Mouse (Mus musculus) liver, embryonic 12.5 days (tissue): ENCODE data around the gene Mettl15. TPM values are rescaled to one million over a fixed set of nuclear protein-coding genes. Genes with fewer than 3 reads are reported as not detected.

ENCODE experiments used
- ATAC-seq: fragments of 200-750 bp; cut with Nextera tagmentation; 2 replicates; pipeline ENCODE4 v1.8.0; 2017; ENCODE audit warnings: moderate number of reproducible peaks, mild to moderate bottlenecking, moderate library complexity
- H3K27ac ChIP-seq: fragments of 300-500 bp; sonication (generic); 2 replicates; pipeline ENCODE4 v1.5.1; 2016; ENCODE audit warnings: mild to moderate bottlenecking
- H3K27me3 ChIP-seq: fragments of 300-500 bp; sonication (generic); replicated peaks from 2 replicates; pipeline ENCODE4 v1.6.1; 2016; ENCODE audit warnings: mild to moderate bottlenecking, moderate library complexity
- H3K36me3 ChIP-seq: fragments of 300-500 bp; sonication (generic); 2 replicates; pipeline ENCODE4 v1.6.1; 2016; ENCODE audit warnings: mild to moderate bottlenecking, moderate library complexity
- H3K4me1 ChIP-seq: fragments of 300-500 bp; sonication (generic); 2 replicates; pipeline ENCODE4 v1.6.1; 2016
- H3K4me2 ChIP-seq: fragments of 300-500 bp; sonication (generic); 2 replicates; pipeline ENCODE4 v1.6.1; 2016; ENCODE audit warnings: mild to moderate bottlenecking, moderate library complexity
- H3K4me3 ChIP-seq: fragments of 300-500 bp; sonication (generic); 2 replicates; pipeline ENCODE4 v1.5.1; 2016; ENCODE audit warnings: mild to moderate bottlenecking, moderate library complexity
- H3K9ac ChIP-seq: fragments of 300-500 bp; sonication (generic); 2 replicates; pipeline ENCODE4 v1.6.1; 2016; ENCODE audit warnings: mild to moderate bottlenecking, moderate library complexity
- H3K9me3 ChIP-seq: fragments of 300-500 bp; sonication (generic); replicated peaks from 2 replicates; pipeline ENCODE4 v1.6.1; 2016; ENCODE audit warnings: mild to moderate bottlenecking, moderate library complexity
- WGBS: fragments of 180-500 bp; shearing (Covaris S2); methylation state at CpG from one replicate; pipeline ENCODE4 v1.1.7; 2016; ENCODE audit not compliant: insufficient replicate concordance; 5-methylcytosine and 5-hydroxymethylcytosine counted together
- microRNA-seq: library from miRNA; unstranded; fragments of <30 nt; microRNA quantifications from one replicate; pipeline ENCODE4, GENCODE M21; 2017
- polyA plus RNA-seq: library from polyadenylated mRNA; unstranded; fragments of >200 nt; fragmentation: Nextera tagmentation; extraction: Ambion mirVana; gene quantifications from 2 replicates; pipeline ENCODE4 v1.2.1, GENCODE M21; 2016

The Mettl15 gene
- polyA plus RNA-seq, 1 experiment from 2014 or later = 9.5 TPM

DNA sequence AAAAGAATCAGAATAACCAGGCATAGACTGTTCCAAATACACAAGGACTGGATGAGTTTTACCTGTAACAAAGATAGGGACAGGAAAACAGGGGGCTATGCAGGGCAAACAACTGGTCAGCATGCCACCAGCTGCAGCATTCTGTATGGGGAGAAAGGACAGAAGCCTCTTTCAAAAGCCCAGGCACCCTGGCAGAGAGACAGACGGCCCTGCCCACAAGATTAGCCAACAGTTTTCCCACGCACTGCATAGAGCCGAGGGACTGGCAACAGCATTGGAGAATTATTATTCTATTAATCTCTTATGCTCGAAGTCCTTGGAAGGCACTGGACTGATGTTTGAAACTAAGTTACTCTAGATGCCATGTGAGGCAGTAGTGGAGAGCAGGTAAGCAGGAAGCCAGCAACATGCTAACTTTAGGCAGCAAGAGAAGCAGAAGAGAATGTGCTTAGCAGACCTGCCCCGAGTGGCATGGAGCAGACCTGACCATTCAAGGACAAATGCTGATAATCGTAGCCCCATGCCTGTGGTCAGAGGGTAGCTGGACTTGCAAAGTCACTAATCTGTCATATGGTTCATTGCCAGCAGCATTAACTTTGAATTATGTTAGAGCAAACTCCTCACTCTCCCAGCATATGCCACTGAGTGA lies 127.0 kb downstream of the Mettl15 start:
- Histone ChIP-seq H3K4me2 (no peak overlapping the region), H3K9me3 (no peaks in the 10 kb centered on the region), H3K9ac (no peak overlapping the region), H3K36me3 (no peaks in the 10 kb centered on the region), H3K4me1 (no peaks in the 10 kb centered on the region), H3K27ac (no peak overlapping the region), H3K4me3 (no peak overlapping the region), H3K27me3 (no peaks in the 10 kb centered on the region)
- 59% methylated on average over 6 of the region's 6 CpGs for WGBS
- no peak for ATAC-seq

GRCm38 (mm10) chr2:109147292-109147691 lies 133.3 kb downstream of the Mettl15 start:
- Histone ChIP-seq H3K9me3 (no peaks in the 10 kb centered on the region), H3K4me1 (no peaks in the 10 kb centered on the region), H3K36me3 (no peaks in the 10 kb centered on the region), H3K27me3 (no peaks in the 10 kb centered on the region), H3K9ac (no peak overlapping the region), H3K4me3 (no peak overlapping the region), H3K4me2 (no peak overlapping the region), H3K27ac (no peak overlapping the region)
- ATAC-seq = no peak

DNA sequence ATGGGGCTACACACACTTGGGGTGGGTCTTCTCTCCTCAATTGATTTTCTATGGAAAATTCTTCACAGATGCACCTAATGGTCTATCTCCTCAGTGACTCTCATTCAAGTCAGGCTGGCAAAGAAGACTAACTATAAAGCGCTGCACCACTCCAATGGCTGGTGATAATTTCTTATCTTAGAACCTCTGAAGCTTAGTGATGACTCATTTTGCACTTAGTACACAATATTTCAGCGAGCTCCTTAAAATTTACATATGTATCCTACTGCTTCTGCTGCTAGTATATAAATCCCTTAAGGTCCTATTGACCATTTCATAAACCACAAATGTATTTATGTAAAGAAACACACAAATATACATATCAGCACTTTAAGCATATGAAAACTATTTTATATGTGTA lies 136.1 kb downstream of the Mettl15 start:
- H3K27me3 ChIP-seq = no peaks in the 10 kb centered on the region
- no peak for ATAC-seq
- H3K4me2 ChIP-seq = no peak overlapping the region
- no peaks in the 10 kb centered on the region for H3K36me3 ChIP-seq
- no peaks in the 10 kb centered on the region for H3K4me1 ChIP-seq
- WGBS = 71% methylated on average over 2 of the region's 2 CpGs
- H3K9me3 ChIP-seq = no peaks in the 10 kb centered on the region
- no peak overlapping the region for H3K9ac ChIP-seq
- no peak overlapping the region for H3K4me3 ChIP-seq
- no peak overlapping the region for H3K27ac ChIP-seq

- no peak for ATAC-seq
- Histone ChIP-seq H3K4me1 (no peaks in the 10 kb centered on the region), H3K27me3 (no peaks in the 10 kb centered on the region), H3K9me3 (no peaks in the 10 kb centered on the region), H3K9ac (no peak overlapping the region), H3K36me3 (no peaks in the 10 kb centered on the region), H3K4me3 (no peak overlapping the region), H3K4me2 (no peak overlapping the region), H3K27ac (no peak overlapping the region)
- WGBS = 49% methylated on average over 1 of the region's 1 CpGs
Measured at GRCm38 (mm10) chr2:109140330-109140729, 140.2 kb downstream of the Mettl15 start.

DNA sequence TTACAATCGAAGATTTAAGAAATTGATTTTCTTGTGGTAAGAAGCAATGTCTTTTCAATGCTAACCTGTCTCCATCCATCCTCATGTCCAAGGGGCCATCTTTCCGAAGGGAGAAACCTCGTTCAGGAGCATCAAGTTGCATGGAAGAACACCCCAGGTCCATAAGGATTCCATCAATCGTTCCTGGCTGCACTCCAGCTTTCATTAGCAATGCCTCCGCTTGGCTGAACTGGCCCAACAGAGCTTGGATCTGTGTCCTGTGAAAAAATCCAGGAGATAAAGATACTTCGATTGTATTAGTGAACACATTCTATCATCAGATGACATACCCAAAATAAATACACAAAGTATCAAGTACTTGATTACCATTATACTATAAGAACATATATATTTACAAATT lies 143.3 kb downstream of the Mettl15 start:
- Histone ChIP-seq H3K4me3 (no peak overlapping the region), H3K9me3 (no peaks in the 10 kb centered on the region), H3K4me1 (no peaks in the 10 kb centered on the region), H3K4me2 (no peak overlapping the region), H3K27me3 (no peaks in the 10 kb centered on the region), H3K9ac (no peak overlapping the region), H3K27ac (no peak overlapping the region), H3K36me3 (no peaks in the 10 kb centered on the region)
- WGBS = 77% methylated on average over 6 of the region's 6 CpGs
- ATAC-seq = no peak

- H3K9ac ChIP-seq = no peak overlapping the region
- no peaks in the 10 kb centered on the region for H3K36me3 ChIP-seq
- no peaks in the 10 kb centered on the region for H3K9me3 ChIP-seq
- 77% methylated on average over 3 of the region's 3 CpGs for WGBS
- H3K4me3 ChIP-seq = no peak overlapping the region
- H3K4me2 ChIP-seq = no peak overlapping the region
- H3K27ac ChIP-seq = no peak overlapping the region
- no peaks in the 10 kb centered on the region for H3K4me1 ChIP-seq
- H3K27me3 ChIP-seq = no peaks in the 10 kb centered on the region
- no peak for ATAC-seq
Measured at GRCm38 (mm10) chr2:109130718-109131117, 149.8 kb downstream of the Mettl15 start.

GRCm38 (mm10) chr2:109129921-109130320 lies 150.6 kb downstream of the Mettl15 start:
- no peaks in the 10 kb centered on the region for H3K36me3 ChIP-seq
- no peak overlapping the region for H3K4me3 ChIP-seq
- no peak overlapping the region for H3K9ac ChIP-seq
- H3K4me2 ChIP-seq = no peak overlapping the region
- H3K27me3 ChIP-seq = no peaks in the 10 kb centered on the region
- no peak for ATAC-seq
- H3K27ac ChIP-seq = no peak overlapping the region
- WGBS = 82% methylated on average over 3 of the region's 3 CpGs
- no peaks in the 10 kb centered on the region for H3K9me3 ChIP-seq
- H3K4me1 ChIP-seq = no peaks in the 10 kb centered on the region

DNA sequence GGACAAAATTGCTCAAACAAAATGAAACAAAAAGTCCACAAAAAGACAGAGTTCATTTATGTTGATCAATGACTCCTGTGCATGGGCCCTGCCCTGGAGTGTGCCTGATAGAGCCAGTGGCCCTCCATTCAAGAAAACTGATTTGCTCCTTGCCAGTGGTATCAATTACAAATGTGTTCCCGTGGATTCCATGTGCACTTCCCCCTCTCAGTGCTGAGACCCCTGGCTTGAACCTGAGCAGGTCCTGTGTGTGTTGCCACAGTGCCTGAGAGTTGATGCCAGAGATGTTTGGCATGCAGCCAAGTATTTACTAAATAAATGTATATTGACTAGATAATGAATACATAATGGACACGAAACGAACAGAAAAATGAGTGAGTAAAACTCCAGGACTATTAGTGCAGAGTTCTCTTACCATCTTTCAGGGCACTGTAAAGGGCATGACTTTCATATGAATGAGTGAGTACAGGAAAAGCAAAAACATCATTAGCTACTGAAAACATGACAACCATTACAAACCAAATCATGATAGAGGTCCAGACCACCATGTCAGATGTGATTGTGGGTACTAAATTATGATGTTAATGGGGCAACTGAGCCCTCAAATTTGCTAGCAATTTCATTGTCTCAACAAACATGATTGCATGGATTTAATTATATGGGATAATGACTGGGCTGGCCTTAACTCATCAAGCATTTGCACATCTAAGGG lies 174.6 kb downstream of the Mettl15 start:
- H3K27ac ChIP-seq = no peak overlapping the region
- no peaks in the 10 kb centered on the region for H3K9me3 ChIP-seq
- no peak overlapping the region for H3K9ac ChIP-seq
- no peaks in the 10 kb centered on the region for H3K4me1 ChIP-seq
- H3K27me3 ChIP-seq = no peaks in the 10 kb centered on the region
- no peak overlapping the region for H3K4me3 ChIP-seq
- ATAC-seq = no peak
- 65% methylated on average over 3 of the region's 3 CpGs for WGBS
- H3K36me3 ChIP-seq = no peaks in the 10 kb centered on the region
- H3K4me2 ChIP-seq = no peak overlapping the region

DNA sequence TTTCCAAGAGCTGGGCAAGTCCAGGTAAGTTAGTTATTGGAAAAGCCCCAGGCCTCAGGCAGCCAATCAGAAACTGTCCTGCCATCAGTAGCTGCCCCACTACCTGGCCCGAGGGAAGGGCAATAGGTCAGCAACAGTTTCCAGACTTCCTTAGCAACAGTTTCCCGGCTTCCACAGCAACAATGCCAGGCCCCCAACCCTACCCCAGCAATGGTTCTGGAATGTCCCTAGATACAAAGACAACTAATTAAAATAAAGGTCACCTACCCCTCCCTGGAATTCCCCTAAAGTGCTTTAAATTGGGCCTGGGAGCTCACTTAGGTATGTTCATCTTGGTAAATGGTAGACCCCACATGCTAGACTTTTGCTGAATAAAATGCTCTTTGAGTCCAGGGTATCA lies 230.9 kb downstream of the Mettl15 start:
- H3K36me3 ChIP-seq = no peaks in the 10 kb centered on the region
- 69% methylated on average over 2 of the region's 2 CpGs for WGBS
- ATAC-seq = no peak
- no peak overlapping the region for H3K4me2 ChIP-seq
- no peak overlapping the region for H3K4me3 ChIP-seq
- no peak overlapping the region for H3K9ac ChIP-seq
- no peaks in the 10 kb centered on the region for H3K4me1 ChIP-seq
- no peak overlapping the region for H3K27ac ChIP-seq
- H3K27me3 ChIP-seq = no peaks in the 10 kb centered on the region
- no peaks in the 10 kb centered on the region for H3K9me3 ChIP-seq

Small RNAs within 50 kb of the gene (microRNA-seq; reads per million reads assigned to microRNA genes)
- gene Gm24115 = not detected

Other genes with a start within 250 kb of the Mettl15 start
- 29.3 and 29.7 TPM in 2 replicates for gene Kif18a, start within 50 bp of the Mettl15 start, polyA plus RNA-seq